ENCODE assay signal across 15 mouse cellular contexts in genomic region chr7:44307261-44308020, GRCm38 (mm10). TPM values are rescaled to one million over a fixed set of nuclear protein-coding genes. Genes with fewer than 3 reads are reported as not detected.
DNase-seq lines count a peak whose midpoint lies in the region; ATAC-seq lines count a peak whose summit lies in the region.
"Had no signal": no experiment of that assay in that cellular context is flagged by ENCODE, and none has a peak within 500 bp of the region (broad histone marks: within the 10 kb centered on the region; RNA-seq: fewer than 3 reads in every experiment).

No protein-coding gene starts in this region.

- peaks cover 13% of the 10 kb centered on the region for H3K4me1 ChIP-seq in limb, embryonic 11.5 days (ENCODE audit: control insufficient read depth, insufficient read depth, low read length)
- peaks cover 59% of the 10 kb centered on the region for H3K4me1 ChIP-seq in limb, embryonic 10.5 days
- H3K4me1 ChIP-seq in neural tube, embryonic 15.5 days = peaks cover 55% of the 10 kb centered on the region

- no peak overlapping the region for H3K4me3 ChIP-seq in limb, embryonic 11.5 days (ENCODE audit: low read depth, low read length)
- no peak overlapping the region for H3K4me3 ChIP-seq in limb, embryonic 10.5 days
- H3K4me3 ChIP-seq in neural tube, embryonic 15.5 days (replicated peaks) = no peak overlapping the region
- H3K4me3 ChIP-seq: heart, embryonic 15.5 days; liver, embryonic 15.5 days had no signal

- no peak overlapping the region for H3K4me2 ChIP-seq in limb, embryonic 11.5 days (ENCODE audit: low read depth, severe bottlenecking)
- no peak overlapping the region; the same call in 1 of the 2 replicates for H3K4me2 ChIP-seq in neural tube, embryonic 15.5 days
- H3K4me2 ChIP-seq: heart, embryonic 15.5 days; liver, embryonic 15.5 days had no signal

- ATAC-seq in limb, embryonic 11.5 days (ENCODE audit: insufficient number of reproducible peaks, low FRiP score, low TSS enrichment, low read depth) = no peak
- no peak for ATAC-seq in neural tube, embryonic 15.5 days (ENCODE audit: low FRiP score)

- DNase-seq in cerebellum, adult 9-10 months = peak; percentile 50
- no peak for DNase-seq in cerebellum, adult 9-11 months
- DNase-seq in limb, embryonic 11.5 days (ENCODE audit: low spot score) = peak; percentile 40
- no peak for DNase-seq in limb, embryonic 10.5 days (ENCODE audit: low spot score)
- peak; percentile 59 for DNase-seq in fibroblast of lung, adult 2 months (ENCODE audit: low read depth)
- no peak for DNase-seq in T-cell, adult 2 months (ENCODE audit: low spot score)
- no peak for DNase-seq in heart, postnatal 36 days
- DNase-seq: gastrocnemius, postnatal 10 days had no signal

- H3K36me3 ChIP-seq in limb, embryonic 11.5 days (ENCODE audit: control insufficient read depth, insufficient read depth, low read length) = peaks cover 3% of the 10 kb centered on the region; the same call in 1 of the 2 replicates
- no peaks in the 10 kb centered on the region for H3K36me3 ChIP-seq in limb, embryonic 10.5 days
- no peaks in the 10 kb centered on the region; the same call in 1 of the 2 replicates for H3K36me3 ChIP-seq in neural tube, embryonic 15.5 days
- H3K36me3 ChIP-seq: heart, embryonic 15.5 days; liver, embryonic 15.5 days had no signal

- H3K9ac ChIP-seq in limb, embryonic 11.5 days (ENCODE audit: low read length) = peak overlapping the region; percentile 22; the same call in 1 of the 2 replicates
- peak overlapping the region; percentile 36; the same call in 1 of the 2 replicates for H3K9ac ChIP-seq in neural tube, embryonic 15.5 days (replicated peaks)
- H3K9ac ChIP-seq: heart, embryonic 15.5 days; liver, embryonic 15.5 days had no signal

- peaks cover 13% of the 10 kb centered on the region for H3K27me3 ChIP-seq in limb, embryonic 11.5 days (ENCODE audit: control insufficient read depth, insufficient read depth, low read length)
- H3K27me3 ChIP-seq in limb, embryonic 10.5 days (ENCODE audit: low read depth, poor library complexity, severe bottlenecking) = peaks cover 67% of the 10 kb centered on the region
- H3K27me3 ChIP-seq in neural tube, embryonic 15.5 days (replicated peaks) = no peaks in the 10 kb centered on the region

- 19% methylated on average over 9 of the region's 9 CpGs for WGBS in limb, embryonic 11.5 days
- 22% methylated on average over 9 of the region's 9 CpGs for WGBS in limb, embryonic 10.5 days
- 28% methylated on average over 9 of the region's 9 CpGs for WGBS in neural tube, embryonic 15.5 days

- intact Hi-C loops in heart, postnatal 36 days (cut with DNase I) = loop anchor here (5.0 to 10.0 kb wide), 3 partner anchors 45 to 1727 kb away; partner anchors contain the start of genes Abcc6, Gm15517 and Nomo1

- no peaks in the 10 kb centered on the region for H3K9me3 ChIP-seq in limb, embryonic 11.5 days (ENCODE audit: control insufficient read depth, low read length)
- H3K9me3 ChIP-seq in limb, embryonic 10.5 days (replicated peaks) = no peaks in the 10 kb centered on the region
- H3K9me3 ChIP-seq in neural tube, embryonic 15.5 days (replicated peaks) = no peaks in the 10 kb centered on the region
- H3K9me3 ChIP-seq: heart, embryonic 15.5 days; liver, embryonic 15.5 days had no signal

- H3K27ac ChIP-seq in limb, embryonic 11.5 days (replicated peaks; ENCODE audit: low read depth, low read length) = no peak overlapping the region
- H3K27ac ChIP-seq in limb, embryonic 10.5 days = no peak overlapping the region
- H3K27ac ChIP-seq in neural tube, embryonic 15.5 days (replicated peaks) = peak overlapping the region; percentile 41; the same call in 1 of the 2 replicates
- H3K27ac ChIP-seq: heart, embryonic 15.5 days; liver, embryonic 15.5 days had no signal

RNA-seq across cellular contexts. Expression of gene Clec11a, which starts 0.7 kb away (rescaled TPM):
- polyA plus RNA-seq in limb, embryonic 11.5 days (2014; fragmentation: Nextera tagmentation; extraction: Ambion mirVana) = 1.9 and 2.2 TPM in 2 replicates
- 1.1 and 1.7 TPM in 2 replicates for polyA plus RNA-seq in limb, embryonic 10.5 days (2016; fragmentation: Nextera tagmentation; extraction: Ambion mirVana)
- polyA plus RNA-seq in neural tube, embryonic 15.5 days (2015; fragmentation: Nextera tagmentation; extraction: Ambion mirVana) = 4.8 and 5.5 TPM in 2 replicates
- total RNA-seq in heart, postnatal 36 days (2021) = under 1 TPM; 0.75 to 0.84 TPM

RNA-seq across cellular contexts. Expression of gene Shank1, which starts 2.6 kb away (rescaled TPM):
- 0.78 and 0.85 TPM in 2 replicates for polyA plus RNA-seq in limb, embryonic 11.5 days (2014; fragmentation: Nextera tagmentation; extraction: Ambion mirVana)
- polyA plus RNA-seq in limb, embryonic 10.5 days (2016; fragmentation: Nextera tagmentation; extraction: Ambion mirVana) = 0.31 and 0.40 TPM in 2 replicates
- polyA plus RNA-seq in neural tube, embryonic 15.5 days (2015; fragmentation: Nextera tagmentation; extraction: Ambion mirVana) = 38.1 and 47.6 TPM in 2 replicates
- 1 to 10 TPM in 1 of 2 experiments, under 1 TPM in 1; 1.00 to 1.5 TPM for total RNA-seq in heart, postnatal 36 days (2021)

RNA-seq across cellular contexts. Expression of gene Gm15517, which starts 46.2 kb away (rescaled TPM):
- polyA plus RNA-seq in limb, embryonic 11.5 days (2014; fragmentation: Nextera tagmentation; extraction: Ambion mirVana) = not detected in 2 replicates
- not detected in 2 replicates for polyA plus RNA-seq in limb, embryonic 10.5 days (2016; fragmentation: Nextera tagmentation; extraction: Ambion mirVana)
- polyA plus RNA-seq in neural tube, embryonic 15.5 days (2015; fragmentation: Nextera tagmentation; extraction: Ambion mirVana) = not detected in 2 replicates
- not detected for total RNA-seq in heart, postnatal 36 days (2021)
- total RNA-seq: gastrocnemius, postnatal 10 days; layer of hippocampus, postnatal 14 days; megakaryocyte-erythroid progenitor cell, adult 5-6 weeks; MEL had no signal
- polyA plus RNA-seq: heart, embryonic 15.5 days; kidney, adult 2 months; liver, embryonic 15.5 days had no signal

RNA-seq across cellular contexts. Expression of gene Acp4, which starts 50.3 kb away (rescaled TPM):
- polyA plus RNA-seq in limb, embryonic 11.5 days (2014; fragmentation: Nextera tagmentation; extraction: Ambion mirVana) = 0.26 and 0.31 TPM in 2 replicates
- polyA plus RNA-seq in limb, embryonic 10.5 days (2016; fragmentation: Nextera tagmentation; extraction: Ambion mirVana) = 0.15 and 0.18 TPM in 2 replicates
- 0.11 and 0.15 TPM in 2 replicates for polyA plus RNA-seq in neural tube, embryonic 15.5 days (2015; fragmentation: Nextera tagmentation; extraction: Ambion mirVana)
- total RNA-seq in heart, postnatal 36 days (2021) = not detected
- total RNA-seq: gastrocnemius, postnatal 10 days; layer of hippocampus, postnatal 14 days; megakaryocyte-erythroid progenitor cell, adult 5-6 weeks had no signal
- polyA plus RNA-seq: heart, embryonic 15.5 days; kidney, adult 2 months had no signal

Comparison
In these comparisons a context has a peak if more than half of its experiments do, and no peak if none do; other contexts are left out.
1. DNase-seq: peak in cerebellum, adult 9-10 months (single experiment), limb, embryonic 11.5 days (single experiment) and fibroblast of lung, adult 2 months (single experiment); none in cerebellum, adult 9-11 months (single experiment), limb, embryonic 10.5 days (single experiment), T-cell, adult 2 months (single experiment) and heart, postnatal 36 days (0 of 2).
2. RNA of gene Shank1, which starts 2.6 kb away (polyA plus RNA-seq): 38.1 to 47.6 TPM in neural tube, embryonic 15.5 days; 0.78 to 0.85 TPM in limb, embryonic 11.5 days and 0.31 to 0.40 TPM in limb, embryonic 10.5 days; every median in the first group is over 10 times any median in the second.